Mouse (Mus musculus) cerebellum, adult 8-10 months (tissue): Measurements from ENCODE around the gene Prep.
"Not testable (repeated sequence)": the region's sequence is repeated elsewhere in the genome, so short reads cannot be mapped to it uniquely, and the experiment has no call there.

Experiments used
- DNase-seq: peaks from one replicate; pipeline ENCODE4 v3.0.0; 2022

Prep gene

DNA sequence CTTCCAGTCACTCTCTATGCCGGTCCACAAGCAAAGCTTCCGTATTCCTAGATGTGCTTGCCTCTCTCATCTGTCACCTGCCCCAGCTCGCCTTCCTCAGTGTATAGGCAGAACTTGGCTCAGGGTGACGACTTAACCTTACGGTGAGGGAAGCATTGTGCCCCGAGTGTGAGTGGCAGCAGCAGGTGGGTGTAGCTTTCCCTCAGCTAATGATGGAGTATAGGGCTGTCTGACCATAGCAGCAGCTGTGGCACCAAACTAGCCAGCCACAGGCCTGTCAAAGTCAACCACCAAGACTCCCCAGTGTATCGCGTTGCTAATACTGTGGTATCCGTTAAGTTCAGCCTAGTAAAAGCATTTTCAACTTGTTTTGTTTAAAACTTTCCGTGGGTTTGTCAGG is 9.6 kb downstream of the Prep start:
- DNase-seq, result no peak

DNA sequence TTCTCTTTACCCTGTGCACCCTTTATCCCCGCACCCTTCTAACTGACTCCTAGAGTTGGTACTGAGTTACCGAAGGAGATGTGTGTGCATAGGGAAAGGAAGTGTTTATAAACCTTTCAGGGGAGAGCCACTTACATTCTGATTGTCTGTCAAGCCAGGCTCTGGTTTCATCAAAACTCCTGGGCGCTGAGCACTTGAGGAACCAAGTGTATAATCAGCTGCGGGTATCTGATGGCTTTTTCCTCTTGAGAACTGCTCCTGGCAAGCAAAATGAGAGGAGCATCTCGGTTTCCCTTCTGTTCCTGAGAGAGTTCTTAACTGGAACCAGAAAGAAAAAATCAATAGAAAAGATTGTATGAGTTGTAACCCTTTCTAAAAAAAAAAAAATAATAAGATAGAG is 10.3 kb downstream of the Prep start:
- DNase-seq, result no peak

DNA sequence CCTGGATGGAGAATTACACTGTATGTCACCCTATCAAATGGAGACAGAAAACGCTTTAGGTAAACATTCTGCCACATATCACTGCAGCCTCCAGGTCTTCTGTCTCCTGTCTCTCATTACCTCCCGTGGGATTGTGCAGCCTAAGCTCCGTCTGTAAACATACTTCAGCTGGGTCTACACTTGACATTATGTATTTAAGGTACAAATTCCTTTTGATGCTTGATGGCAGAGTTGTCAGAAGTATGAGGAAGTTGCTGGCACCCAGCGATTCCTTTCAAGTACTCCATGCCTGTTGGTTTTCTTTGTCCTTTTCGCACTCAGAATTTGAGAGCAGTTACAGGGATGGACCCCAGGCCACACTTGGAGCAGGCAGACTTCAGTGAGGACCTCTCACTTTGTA is 12.8 kb downstream of the Prep start:
- DNase-seq, result no peak

DNA sequence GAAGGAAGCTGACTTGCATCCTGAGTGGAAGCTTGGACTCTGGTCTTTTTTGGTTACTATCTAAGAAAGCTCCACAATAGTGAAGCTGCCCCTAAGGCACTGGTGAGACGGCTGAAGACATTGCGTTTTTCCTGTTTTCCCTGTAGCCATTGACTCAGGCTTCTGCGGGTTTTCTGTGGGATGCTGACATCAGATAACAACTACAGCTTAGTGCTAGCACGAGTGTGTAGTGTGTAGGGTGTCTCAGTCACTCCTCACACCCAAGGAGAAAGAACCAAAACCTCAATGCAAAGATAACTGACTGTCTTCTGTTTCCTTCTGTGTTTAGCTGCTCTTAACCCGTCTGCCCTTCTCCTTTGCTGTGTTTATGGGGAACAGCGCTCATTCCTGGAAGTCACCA is 13.5 kb downstream of the Prep start:
- no peak for DNase-seq

DNA sequence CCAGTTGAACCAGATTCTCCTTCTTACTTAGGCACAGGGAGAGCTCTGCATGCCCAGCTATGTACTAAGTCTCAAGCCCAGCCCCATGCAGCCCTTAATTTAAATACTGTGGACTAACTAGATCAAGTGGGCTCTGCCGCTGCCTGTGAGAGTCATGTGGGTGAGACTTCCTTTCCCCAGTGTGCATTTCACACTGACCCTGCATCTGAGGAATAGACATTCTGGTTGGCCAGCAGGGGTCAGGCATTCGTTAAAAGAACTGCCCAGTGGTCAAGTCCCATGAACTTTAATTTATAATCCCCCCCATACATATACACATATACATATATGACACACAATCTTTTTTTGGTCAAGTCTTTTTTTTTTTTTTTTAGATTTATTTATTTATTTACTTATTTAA is 15.7 kb downstream of the Prep start:
- no peak for DNase-seq

DNA sequence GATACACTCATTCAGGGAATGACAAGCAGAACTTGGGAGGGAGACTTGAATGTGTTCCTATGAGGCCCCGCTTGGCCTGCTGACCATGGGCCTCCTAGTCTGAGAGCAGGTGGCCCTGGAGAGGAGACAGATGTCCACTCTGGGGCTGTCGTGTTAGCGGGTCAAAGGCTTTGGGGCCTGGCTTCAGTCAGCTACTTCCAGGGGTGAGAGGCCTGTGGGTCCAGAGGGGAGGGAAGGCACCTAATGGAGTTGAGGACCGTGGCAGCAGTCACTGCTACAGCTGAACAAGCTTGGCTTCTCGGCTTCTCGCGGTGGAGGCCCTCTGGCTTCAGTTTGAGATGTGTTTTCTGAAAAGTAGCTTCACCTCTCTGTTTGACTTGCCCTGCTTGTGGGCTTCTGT is 17.0 kb downstream of the Prep start:
- not testable (repeated sequence) for DNase-seq

DNA sequence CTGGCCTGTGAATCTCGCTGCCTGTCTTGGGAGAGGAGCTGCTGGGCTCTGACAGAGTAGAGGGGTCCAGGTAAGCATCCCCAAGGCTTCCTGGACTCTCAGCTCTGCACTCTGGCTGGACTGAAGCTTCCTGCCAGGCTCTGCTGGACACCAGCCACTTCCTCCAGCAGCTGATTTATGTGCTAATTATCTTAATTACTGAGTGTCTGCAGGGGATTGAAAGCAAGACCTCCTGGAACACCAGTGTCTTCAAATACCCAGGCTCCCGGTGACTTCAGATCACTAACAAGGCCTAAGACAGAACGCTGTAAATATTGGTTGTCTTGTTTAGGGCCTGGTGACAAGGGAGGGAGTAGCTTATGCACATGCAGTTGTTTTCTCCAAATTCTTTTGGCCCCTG is 17.5 kb downstream of the Prep start:
- no peak for DNase-seq

DNA sequence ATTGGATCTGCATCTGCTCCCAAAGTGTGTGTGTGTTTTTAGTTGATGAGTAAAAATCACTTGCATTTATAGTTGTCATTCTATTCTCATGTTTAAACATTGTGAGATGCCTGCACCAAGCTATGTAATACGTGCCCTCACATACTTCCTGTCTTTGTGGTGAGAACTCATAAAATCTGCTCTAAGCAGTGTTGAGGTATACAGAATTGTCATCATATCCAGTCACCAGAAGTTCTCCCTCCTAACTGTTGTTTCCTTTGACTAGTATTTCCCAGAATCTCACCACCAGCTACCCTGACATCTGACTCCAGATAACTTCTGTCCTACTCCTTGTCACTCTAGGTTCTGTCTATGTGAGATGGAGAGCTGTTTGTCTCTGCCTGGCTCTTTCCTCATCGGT is 18.3 kb downstream of the Prep start:
- DNase-seq, result no peak

DNA sequence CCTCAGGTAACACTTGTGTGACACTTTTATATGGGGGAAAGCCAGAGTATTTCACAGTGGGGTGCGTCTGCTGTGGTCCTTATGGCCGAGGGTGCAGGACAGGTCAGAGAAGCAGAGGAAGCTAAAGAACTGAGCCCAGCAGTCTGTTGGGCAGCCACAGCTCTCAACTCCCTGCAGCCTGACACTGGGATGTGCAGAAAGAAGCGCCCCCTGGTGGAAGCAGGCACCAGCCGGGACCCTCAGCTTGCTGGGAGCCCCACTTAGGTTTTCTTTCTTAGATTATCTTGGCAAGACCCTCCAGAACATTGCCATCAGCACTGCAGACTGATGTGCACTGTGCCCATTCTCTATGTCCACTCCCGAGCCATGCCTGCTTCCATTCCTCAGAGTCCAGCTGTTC is 19.6 kb downstream of the Prep start:
- peak; percentile 10 for DNase-seq

DNA sequence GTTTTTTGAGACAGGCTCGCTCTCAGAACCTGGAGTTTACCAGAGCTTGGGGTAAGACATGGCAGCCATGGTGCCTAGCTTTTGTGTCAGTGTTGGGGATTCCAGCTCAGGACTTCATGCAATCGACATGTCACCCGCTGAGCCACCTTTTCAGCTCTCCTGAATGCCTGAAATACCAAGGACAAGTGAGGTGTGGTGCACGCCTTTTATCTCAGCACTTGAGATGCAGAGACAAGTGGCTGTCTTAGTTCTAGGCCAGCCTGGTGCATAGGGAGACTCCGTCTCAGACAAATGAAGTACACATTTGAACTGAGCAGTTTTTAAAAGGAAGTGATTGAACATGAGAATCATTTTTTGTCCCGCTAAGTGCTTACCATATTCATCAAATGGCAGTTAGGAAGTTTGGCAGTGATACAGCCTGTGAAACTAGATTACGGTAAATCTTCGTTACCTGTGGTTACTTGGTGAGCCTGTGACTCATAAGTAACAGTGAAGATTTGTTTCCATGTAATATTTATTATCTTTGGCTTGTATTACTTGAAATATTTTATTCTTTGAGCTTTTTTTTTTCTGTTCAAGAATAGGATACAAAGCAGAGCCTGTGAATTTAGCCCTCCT is 24.6 kb downstream of the Prep start:
- DNase-seq, result no peak

DNA sequence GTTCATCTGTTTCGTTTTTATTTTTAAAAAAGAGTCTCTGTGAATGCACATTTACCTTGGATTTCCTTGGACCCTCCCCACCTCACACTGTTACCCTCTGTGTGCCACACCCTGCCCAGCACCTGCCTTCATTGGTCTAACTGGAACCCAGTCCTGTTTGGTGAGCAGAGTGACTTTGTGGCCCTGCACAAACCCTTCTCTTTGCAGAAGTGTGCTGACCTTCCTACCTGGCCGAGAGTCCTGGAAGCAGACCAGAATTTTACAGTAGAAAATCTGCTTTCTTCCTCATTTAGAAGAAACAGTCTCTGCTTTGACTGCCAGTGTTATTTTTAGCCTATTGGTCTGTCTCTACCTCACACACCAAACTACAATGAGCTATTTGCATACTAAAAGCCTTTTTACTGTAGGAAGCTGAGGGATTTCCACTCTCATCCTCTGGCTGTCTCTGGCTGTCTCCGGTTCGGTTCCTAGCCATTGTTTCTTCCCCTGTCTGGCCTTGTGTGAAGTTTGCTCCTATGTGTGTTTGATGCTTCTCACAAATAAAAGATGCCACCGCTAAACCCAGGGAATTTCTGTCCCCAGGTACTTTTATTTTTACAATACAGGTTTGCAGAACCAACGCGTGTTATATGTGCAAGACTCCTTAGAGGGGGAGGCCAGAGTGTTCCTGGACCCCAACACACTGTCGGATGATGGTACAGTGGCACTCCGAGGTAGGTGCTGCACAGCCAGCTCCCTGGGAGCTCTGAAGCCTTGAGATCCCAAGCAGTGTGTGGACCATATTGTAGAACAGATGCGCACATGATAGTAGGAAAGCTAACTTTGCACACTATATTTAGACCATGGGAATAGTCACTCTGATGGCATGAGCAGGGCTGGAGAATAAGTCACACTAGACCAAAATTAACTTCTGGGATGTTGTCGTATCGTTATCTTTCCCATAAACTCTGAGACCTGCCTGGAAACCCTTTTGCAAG is 25.4 kb downstream of the Prep start:
- DNase-seq, result no peak

DNA sequence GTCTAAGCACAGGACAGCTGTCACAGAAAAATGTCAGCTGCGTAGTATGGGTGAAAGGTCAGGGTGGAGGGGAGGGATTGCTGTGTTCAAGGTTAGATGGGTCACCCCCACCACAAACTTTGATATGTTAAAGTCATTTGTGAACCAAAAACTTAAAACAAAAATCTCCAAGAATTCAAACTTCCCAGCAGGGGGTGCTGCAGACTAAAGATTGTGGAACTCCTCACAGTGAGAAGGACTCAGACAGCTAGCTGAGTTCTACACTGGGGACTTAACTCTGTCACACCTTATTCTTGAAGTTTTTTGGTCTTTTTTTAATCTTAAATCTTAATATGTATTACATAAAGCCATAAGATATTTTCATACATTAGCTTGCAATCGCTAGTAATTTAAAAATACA is 31.7 kb downstream of the Prep start:
- DNase-seq, result no peak

DNA sequence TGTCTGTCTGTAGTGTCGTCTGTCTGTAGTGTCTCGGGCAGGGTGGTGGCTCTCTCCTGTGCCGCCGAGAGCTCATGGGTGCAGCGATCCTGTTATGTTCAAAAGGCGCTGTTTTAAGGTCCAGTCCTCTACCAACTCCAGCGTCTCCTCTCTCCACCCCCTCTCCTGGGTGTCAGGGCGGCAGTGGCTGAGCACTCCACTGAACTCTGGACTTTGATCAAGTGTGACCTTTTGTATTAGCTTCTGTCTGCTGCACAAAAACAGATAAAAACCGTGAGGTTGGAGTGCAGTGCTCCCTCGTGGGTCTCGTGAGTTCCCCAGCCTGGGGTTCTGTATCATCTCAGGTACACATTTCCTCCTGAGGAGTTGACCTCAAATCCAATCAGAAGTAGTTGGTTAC is 33.5 kb downstream of the Prep start:
- no peak for DNase-seq

DNA sequence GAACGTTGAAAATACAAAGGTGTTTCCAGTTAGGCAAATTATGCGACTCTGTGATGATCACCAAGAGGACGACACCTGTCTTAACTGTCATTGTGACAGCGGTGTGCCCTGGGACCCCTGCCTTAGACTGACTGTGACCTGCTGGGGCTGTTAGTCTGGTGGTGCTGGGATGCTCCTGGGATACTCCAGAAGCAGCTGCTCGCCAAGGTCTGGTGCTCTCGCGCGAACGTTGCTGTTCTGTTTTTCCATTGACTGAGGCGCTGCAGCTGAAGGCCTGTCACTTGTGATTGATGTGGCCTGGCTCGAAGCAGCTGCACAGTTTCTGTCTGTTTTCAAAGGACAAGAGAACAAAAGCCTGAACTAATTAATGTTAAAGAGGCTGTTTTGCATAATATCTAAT is 36.2 kb downstream of the Prep start:
- no peak for DNase-seq

DNA sequence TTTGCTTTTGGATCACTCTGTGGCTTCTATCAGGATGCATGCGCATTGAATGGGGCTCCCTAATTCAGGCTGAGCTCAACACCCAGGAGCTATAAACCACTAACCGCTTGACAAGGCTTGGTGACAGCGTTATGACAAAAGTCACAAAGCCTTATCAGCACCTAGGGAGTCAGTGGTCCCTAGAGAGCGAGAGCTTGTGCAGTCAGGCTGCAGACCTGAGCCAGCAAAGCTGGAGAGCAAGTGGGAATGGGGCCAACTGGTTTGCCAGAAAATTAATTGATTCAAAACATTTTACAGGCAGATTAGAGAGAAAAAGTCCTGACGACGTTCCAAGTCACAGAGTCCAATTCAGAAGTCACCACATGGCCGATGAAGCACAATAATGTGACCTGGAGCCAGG is 37.1 kb downstream of the Prep start:
- DNase-seq, result peak; percentile 24

DNA sequence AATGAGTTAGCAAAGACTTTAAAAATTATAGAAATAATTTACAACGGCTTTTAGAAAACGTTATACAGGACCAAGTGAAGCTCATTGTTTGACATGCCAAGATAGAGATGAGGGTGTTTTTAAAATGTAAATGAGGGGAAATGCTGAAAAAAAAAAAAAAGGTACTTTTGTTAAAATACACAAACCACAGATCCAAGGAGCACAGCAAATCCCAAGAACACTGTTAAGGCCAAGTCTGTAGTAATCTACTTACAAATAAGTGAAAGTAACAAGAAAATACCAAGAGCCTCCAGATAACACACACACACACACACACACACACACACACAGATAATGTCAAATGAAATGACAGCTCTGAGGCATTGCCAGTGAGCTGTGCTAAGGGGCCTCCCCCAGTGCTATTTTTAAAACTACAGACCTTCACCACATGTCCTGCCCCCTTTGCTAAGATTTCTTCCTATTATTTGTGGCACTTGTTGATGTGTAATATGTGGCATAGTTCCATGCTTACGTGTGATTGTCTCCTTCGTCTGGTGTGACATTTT is 37.6 kb downstream of the Prep start:
- no peak for DNase-seq

DNA sequence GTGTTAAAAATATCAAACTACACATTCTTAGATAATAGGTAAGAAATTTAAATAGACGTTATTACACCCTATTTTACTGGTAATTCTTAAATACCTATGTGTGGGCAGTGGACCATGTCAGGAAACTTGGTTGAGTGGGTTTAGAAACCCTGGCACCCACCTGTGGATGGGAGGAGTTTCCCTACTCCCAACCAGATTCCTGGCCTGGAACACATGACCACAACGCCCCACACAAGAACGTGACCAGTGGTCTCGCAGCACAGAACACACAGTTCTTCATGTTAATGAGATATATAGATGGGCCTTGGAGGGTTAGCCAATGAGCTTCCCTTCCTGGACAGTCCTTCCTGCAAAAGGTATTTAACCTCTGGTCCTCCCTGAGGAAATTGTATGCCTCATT is 39.5 kb downstream of the Prep start:
- DNase-seq, result no peak

DNA sequence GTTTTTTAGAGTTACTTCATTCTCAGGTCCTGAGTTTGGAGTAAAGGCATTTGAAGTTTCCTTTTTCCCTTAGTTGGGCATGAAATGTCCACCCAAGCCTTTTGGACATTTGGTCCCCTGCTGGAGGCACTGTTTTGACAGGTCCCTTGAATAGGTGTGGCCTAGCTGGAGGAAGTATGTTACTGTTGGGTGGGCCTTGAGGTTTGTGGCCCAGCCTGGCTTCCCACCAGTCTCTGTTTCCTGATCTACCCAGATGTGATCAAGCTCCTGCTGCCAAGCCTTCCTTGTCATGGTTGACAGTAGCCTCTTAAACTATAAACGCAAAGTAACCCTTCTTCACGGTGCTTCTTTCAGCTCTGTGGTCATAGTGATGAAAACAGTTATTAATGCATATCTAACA is 40.3 kb downstream of the Prep start:
- DNase-seq, result no peak

DNA sequence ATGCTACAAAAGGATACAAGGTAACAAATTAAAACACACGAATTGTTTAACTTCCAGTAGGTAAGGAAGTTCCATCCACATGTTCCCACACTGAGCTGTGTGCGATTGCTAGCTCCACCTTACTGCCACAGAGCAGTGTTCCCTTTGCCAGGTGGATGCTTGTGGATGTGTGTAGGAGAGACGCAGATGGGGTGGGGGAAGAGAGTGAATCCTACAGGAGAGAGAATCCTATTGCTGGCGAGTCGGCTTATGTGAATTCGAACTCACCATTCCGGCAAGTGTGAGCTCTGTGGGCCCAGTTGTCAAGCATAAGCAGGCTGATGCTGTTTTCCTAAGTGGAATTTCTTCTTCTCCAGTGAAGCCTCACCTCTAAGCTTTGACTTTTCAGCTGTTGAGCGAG is 42.0 kb downstream of the Prep start:
- no peak for DNase-seq

DNA sequence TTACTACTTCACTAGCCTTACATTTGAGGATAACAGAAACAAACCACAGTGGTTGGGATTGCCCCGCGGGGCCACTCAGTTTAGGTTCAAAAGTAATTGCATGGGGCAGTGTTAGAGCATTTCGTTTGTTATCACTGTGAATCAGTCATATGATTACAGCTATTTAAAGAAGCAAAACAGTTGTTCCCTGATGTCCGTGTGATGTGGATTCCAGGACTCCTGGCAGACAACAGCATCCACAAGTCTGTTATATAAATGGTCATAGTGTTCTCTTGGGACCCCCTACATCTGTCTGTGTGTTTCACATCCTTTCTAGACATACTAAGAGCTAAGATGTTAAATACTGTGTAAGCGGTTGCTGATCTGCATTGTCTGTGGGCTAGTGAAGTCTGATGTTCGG is 43.0 kb downstream of the Prep start:
- DNase-seq, result no peak

DNA sequence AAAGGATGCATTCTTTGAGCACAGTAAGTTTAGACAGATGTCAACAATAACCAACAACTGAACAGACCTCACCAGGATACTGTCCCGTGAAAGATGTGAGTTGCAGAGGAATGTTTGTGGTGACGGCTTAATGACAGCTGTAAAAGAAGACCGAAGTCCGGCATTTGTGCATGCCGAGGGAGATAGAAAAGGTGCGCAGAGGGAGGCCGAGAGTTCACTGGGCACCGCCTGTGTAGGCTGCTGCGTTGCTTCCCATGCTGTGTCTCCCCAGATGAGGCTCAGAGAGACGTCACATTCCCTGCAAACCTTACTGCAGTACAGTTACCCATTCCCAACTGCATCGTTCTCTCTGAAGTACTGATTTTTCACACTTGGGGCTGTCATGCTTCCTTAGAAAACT is 45.9 kb downstream of the Prep start:
- no peak for DNase-seq

DNA sequence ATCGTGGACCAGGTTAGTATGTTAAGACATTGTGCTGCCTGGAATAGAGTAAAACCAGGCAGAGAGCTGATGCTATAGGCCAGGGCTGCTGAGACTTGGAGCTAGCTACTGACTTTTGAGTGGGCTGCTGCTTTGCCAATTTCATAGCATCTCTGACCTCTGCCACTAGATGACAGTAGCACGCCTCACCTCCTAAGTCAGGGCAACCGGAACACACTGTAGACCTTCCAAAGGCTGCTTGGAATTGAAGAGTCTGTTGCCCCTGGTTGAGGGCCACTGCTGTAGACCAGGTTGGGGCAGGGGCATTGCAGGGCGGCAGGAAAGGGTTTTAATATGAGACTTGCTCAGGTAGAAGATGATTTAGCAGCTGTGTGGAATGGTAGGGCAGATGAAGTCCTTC is 47.5 kb downstream of the Prep start:
- no peak for DNase-seq

DNA sequence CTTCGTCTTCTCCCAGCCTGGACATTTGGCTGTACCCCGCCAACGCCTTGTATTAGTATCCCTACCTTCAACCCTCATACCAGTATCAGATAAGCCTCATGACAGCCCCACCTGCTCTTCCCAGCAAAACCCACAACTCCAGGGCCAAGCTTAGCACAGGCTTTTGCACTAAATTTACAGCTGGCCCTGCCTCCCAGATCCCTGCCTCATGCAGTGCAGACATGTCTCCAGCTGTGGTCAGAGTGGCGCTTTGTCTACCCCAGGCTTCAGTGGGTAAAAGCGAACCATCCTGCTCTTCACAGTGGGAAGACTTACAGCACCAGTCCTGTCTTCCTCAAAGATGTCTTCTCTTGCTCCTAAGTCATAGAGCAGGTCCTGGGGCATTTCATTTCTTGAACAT is 49.8 kb downstream of the Prep start:
- DNase-seq, result no peak

DNA sequence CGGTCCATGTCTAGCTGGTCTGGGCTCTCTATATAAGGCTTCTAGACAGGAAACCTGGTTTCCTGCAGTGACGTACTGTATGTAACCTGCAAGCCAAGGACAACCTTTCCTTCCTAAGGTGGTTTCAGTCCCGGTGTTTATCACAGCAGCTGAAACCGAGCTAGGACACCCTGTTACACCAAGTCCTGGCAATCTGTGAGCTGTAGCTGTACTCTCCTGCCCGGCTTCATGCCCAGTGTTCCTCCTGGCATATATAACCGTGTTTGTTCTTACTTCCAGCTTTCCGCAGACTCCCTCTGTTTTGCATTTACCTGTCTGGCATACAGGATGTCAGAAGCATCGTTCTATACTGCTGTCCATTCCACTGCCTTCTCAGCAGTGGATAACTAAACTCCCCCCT is 51.4 kb downstream of the Prep start:
- DNase-seq, result peak; percentile 11
